Mouse (Mus musculus): ENCODE data around the gene Cog7.

Gene Cog7

DNA sequence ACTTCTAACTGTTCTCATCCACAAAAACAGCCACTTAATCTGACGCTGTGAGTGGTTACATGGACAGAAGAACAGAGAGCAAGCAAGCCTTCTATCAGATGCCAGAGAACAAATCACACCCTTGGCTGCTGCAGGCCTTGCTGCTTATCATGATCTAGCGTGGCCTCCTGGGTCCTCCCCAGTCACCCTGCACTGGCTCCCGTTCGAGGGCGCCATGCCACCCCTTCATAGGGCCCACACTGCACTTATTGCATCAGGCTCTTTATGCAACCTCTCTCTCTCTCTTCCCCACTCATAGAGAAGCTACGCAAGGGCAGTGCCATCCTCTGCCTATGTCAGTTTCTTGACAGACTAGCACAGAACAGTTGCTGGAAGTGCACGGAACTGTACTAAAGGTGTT is 15.3 kb downstream of the Cog7 start:
- H3K9me3 ChIP-seq (ENCODE audit: low read length) = no peaks in the 10 kb centered on the region
- peaks cover 24% of the 10 kb centered on the region for H3K4me1 ChIP-seq (replicated peaks; ENCODE audit: low read depth, low read length)
- no peaks in the 10 kb centered on the region for H3K27me3 ChIP-seq (ENCODE audit: insufficient read depth, low read length)
- no peak overlapping the region for H3K4me3 ChIP-seq (replicated peaks; ENCODE audit: low read length)
- no peak for TF ChIP-seq POU5F1 (IDR thresholded peaks at IDR 0.05; ENCODE audit: borderline replicate concordance, low read length)
- no peak for TF ChIP-seq NANOG (IDR thresholded peaks at IDR 0.05; ENCODE audit: borderline replicate concordance, low read length)
- TF ChIP-seq CTCF (conservative IDR thresholded peaks at IDR 0.05; ENCODE audit: low read length) = no peak
- H3K36me3 ChIP-seq (ENCODE audit: insufficient read depth, low read length) = peaks cover 57% of the 10 kb centered on the region

DNA sequence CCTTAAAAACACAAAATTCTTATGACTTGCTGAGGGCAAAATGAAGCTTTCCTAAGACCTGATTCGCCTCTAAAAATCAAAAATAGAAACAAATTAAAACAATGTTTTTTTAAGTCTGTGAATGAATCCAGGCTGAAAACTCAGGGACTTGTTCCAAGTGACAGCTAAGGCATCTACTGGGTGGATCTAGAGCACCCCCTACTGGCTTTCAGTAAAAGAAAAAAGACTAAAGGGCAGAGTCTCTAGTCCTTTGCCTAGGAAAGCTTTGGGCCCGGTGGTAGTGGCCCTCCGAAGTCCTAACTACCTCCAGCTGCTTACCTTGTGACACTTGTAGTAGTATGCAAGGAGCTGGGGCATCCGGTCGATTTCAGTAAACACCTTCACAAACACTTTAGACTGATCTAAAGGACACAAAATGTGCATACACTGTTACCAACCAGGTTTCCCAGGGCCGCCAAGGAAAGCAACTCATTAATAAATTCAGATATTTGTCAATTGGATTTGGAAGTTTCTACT is 17.6 kb downstream of the Cog7 start:
- Histone ChIP-seq H3K4me1 (replicated peaks; ENCODE audit: low read depth, low read length) (peaks cover 30% of the 10 kb centered on the region), H3K9me3 (ENCODE audit: low read length) (no peaks in the 10 kb centered on the region), H3K36me3 (ENCODE audit: insufficient read depth, low read length) (peaks cover 55% of the 10 kb centered on the region), H3K27me3 (ENCODE audit: insufficient read depth, low read length) (no peaks in the 10 kb centered on the region), H3K4me3 (replicated peaks; ENCODE audit: low read length) (no peak overlapping the region)
- TF ChIP-seq CTCF (conservative IDR thresholded peaks at IDR 0.05; ENCODE audit: low read length) (peak; percentile 62), POU5F1 (IDR thresholded peaks at IDR 0.05; ENCODE audit: borderline replicate concordance, low read length) (no peak)

DNA sequence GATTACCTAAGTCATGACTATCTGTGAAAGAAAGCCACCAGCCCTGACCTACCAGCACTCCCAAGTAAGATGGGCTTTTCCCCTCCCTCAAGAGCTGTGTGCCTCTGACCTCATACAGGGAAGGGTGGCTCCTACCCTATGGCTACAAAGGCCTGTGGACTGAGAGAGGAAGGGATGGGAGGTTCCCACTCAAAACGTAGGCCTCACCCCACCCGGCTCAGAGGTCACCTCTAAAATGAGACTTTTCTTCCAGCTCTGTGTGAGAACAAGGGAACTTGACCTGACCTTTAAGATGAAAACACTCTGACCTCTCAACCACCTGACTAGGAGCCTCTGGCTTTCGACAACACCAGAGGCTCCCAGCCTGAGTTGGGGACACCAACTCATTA is 18.9 kb downstream of the Cog7 start:
- Histone ChIP-seq H3K4me3 (replicated peaks; ENCODE audit: low read length) (no peak overlapping the region), H3K27me3 (ENCODE audit: insufficient read depth, low read length) (no peaks in the 10 kb centered on the region)
- TF ChIP-seq NANOG (IDR thresholded peaks at IDR 0.05; ENCODE audit: borderline replicate concordance, low read length) = no peak
- no peak for TF ChIP-seq CTCF (conservative IDR thresholded peaks at IDR 0.05; ENCODE audit: low read length)
- no peak for TF ChIP-seq POU5F1 (IDR thresholded peaks at IDR 0.05; ENCODE audit: borderline replicate concordance, low read length)

GRCm38 (mm10) chr7:121961913-121962570 is 19.5 kb downstream of the Cog7 start:
- H3K36me3 ChIP-seq (ENCODE audit: insufficient read depth, low read length) = peaks cover 60% of the 10 kb centered on the region
- H3K27me3 ChIP-seq (ENCODE audit: insufficient read depth, low read length) = no peaks in the 10 kb centered on the region
- no peak overlapping the region for H3K4me3 ChIP-seq (replicated peaks; ENCODE audit: low read length)
- H3K9me3 ChIP-seq (ENCODE audit: low read length) = no peaks in the 10 kb centered on the region
- peaks cover 30% of the 10 kb centered on the region for H3K4me1 ChIP-seq (replicated peaks; ENCODE audit: low read depth, low read length)
- TF ChIP-seq NANOG (IDR thresholded peaks at IDR 0.05; ENCODE audit: borderline replicate concordance, low read length) (no peak), POU5F1 (IDR thresholded peaks at IDR 0.05; ENCODE audit: borderline replicate concordance, low read length) (no peak), CTCF (conservative IDR thresholded peaks at IDR 0.05; ENCODE audit: low read length) (no peak)

More for the DNA sequence above, 18.9 kb downstream of the Cog7 start:
- H3K36me3 ChIP-seq (ENCODE audit: insufficient read depth, low read length) = peaks cover 57% of the 10 kb centered on the region
- no peaks in the 10 kb centered on the region for H3K9me3 ChIP-seq (ENCODE audit: low read length)
- peaks cover 30% of the 10 kb centered on the region for H3K4me1 ChIP-seq (replicated peaks; ENCODE audit: low read depth, low read length)

DNA sequence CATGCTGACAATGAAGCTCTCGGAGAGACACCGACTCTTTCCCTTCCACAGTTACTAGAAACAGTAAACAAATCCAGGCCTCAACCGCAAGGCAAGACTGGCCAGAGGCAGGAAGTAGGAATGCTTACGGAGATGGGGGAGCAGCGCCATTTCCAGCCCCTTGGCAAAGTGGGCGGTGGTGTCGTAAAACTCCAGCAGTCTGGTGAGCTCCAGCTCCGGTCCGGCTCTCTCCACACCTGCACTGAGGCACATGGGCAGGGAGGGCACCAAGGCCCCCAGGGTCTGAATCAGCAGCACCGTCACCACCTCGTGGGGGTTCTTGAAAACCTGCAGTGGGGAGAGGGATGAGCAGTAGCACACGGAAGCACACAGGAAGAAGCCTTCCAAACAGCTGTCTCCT is 25.7 kb downstream of the Cog7 start:
- Histone ChIP-seq H3K9me3 (ENCODE audit: low read length) (no peaks in the 10 kb centered on the region), H3K27me3 (ENCODE audit: insufficient read depth, low read length) (no peaks in the 10 kb centered on the region), H3K36me3 (ENCODE audit: insufficient read depth, low read length) (peaks cover 57% of the 10 kb centered on the region), H3K4me3 (replicated peaks; ENCODE audit: low read length) (no peak overlapping the region), H3K4me1 (replicated peaks; ENCODE audit: low read depth, low read length) (peaks cover 3% of the 10 kb centered on the region)
- TF ChIP-seq CTCF (conservative IDR thresholded peaks at IDR 0.05; ENCODE audit: low read length) (no peak), NANOG (IDR thresholded peaks at IDR 0.05; ENCODE audit: borderline replicate concordance, low read length) (no peak), POU5F1 (IDR thresholded peaks at IDR 0.05; ENCODE audit: borderline replicate concordance, low read length) (no peak)

GRCm38 (mm10) chr7:121954891-121955669 is 26.4 kb downstream of the Cog7 start:
- TF ChIP-seq CTCF (conservative IDR thresholded peaks at IDR 0.05; ENCODE audit: low read length) (no peak), NANOG (IDR thresholded peaks at IDR 0.05; ENCODE audit: borderline replicate concordance, low read length) (no peak), POU5F1 (IDR thresholded peaks at IDR 0.05; ENCODE audit: borderline replicate concordance, low read length) (no peak)
- no peaks in the 10 kb centered on the region for H3K4me1 ChIP-seq (replicated peaks; ENCODE audit: low read depth, low read length)
- no peaks in the 10 kb centered on the region for H3K9me3 ChIP-seq (ENCODE audit: low read length)
- H3K4me3 ChIP-seq (replicated peaks; ENCODE audit: low read length) = no peak overlapping the region
- H3K36me3 ChIP-seq (ENCODE audit: insufficient read depth, low read length) = peaks cover 58% of the 10 kb centered on the region
- no peaks in the 10 kb centered on the region for H3K27me3 ChIP-seq (ENCODE audit: insufficient read depth, low read length)

- no peak for TF ChIP-seq CTCF (conservative IDR thresholded peaks at IDR 0.05; ENCODE audit: low read length)
- TF ChIP-seq NANOG (IDR thresholded peaks at IDR 0.05; ENCODE audit: borderline replicate concordance, low read length) = no peak
- no peak for TF ChIP-seq POU5F1 (IDR thresholded peaks at IDR 0.05; ENCODE audit: borderline replicate concordance, low read length)
- Histone ChIP-seq H3K9me3 (ENCODE audit: low read length) (no peaks in the 10 kb centered on the region), H3K36me3 (ENCODE audit: insufficient read depth, low read length) (peaks cover 46% of the 10 kb centered on the region), H3K27me3 (ENCODE audit: insufficient read depth, low read length) (no peaks in the 10 kb centered on the region), H3K4me3 (replicated peaks; ENCODE audit: low read length) (no peak overlapping the region), H3K4me1 (replicated peaks; ENCODE audit: low read depth, low read length) (peaks cover 5% of the 10 kb centered on the region; the same call in 1 of the 2 replicates)
Observed at GRCm38 (mm10) chr7:121947513-121947912, 34.0 kb downstream of the Cog7 start.

DNA sequence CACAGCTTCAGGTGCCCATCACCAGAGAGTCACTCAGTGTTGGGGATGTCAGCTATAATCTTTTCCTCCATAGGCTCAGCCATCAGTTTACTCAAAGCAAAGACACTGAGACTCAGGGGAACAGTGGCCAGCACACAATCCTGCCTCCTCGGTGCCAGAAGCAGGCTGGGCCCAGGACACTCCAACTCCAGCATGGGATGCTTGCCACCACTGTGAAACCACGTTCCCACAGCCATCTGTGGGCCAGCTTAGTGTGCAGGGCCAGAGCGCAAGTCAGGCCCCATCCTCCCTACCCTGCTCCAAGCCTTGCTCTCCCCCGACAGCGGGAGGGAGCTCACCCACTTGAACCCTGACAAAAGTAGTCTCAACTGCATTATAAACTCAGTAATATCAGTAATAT is 35.3 kb downstream of the Cog7 start:
- Histone ChIP-seq H3K9me3 (ENCODE audit: low read length) (no peaks in the 10 kb centered on the region), H3K4me3 (replicated peaks; ENCODE audit: low read length) (no peak overlapping the region), H3K27me3 (ENCODE audit: insufficient read depth, low read length) (no peaks in the 10 kb centered on the region), H3K4me1 (replicated peaks; ENCODE audit: low read depth, low read length) (peaks cover 5% of the 10 kb centered on the region; the same call in 1 of the 2 replicates), H3K36me3 (ENCODE audit: insufficient read depth, low read length) (peaks cover 51% of the 10 kb centered on the region)
- TF ChIP-seq CTCF (conservative IDR thresholded peaks at IDR 0.05; ENCODE audit: low read length) = no peak
- no peak for TF ChIP-seq NANOG (IDR thresholded peaks at IDR 0.05; ENCODE audit: borderline replicate concordance, low read length)
- TF ChIP-seq POU5F1 (IDR thresholded peaks at IDR 0.05; ENCODE audit: borderline replicate concordance, low read length) = no peak

Measured in E14TG2a.4 (cell line).